Mouse (Mus musculus) neutrophil, adult 5-6 weeks (primary cell): ENCODE measurements at regions not wholly inside any gene's neighbourhood (a gene's known extent, or its start where the extent isn't known, plus 50 kb on each side); places are given as distances from the start of the nearest gene placed in this dataset.
"Not testable (repeated sequence)": the region's sequence is repeated elsewhere in the genome, so short reads cannot be mapped to it uniquely, and the experiment has no call there.

Source experiments
- ATAC-seq: fragments of 151-379, 151-347 bp; 2 replicates; pipeline ENCODE4 v1.8.0; 2017; ENCODE audit warnings: mild to moderate bottlenecking, moderate TSS enrichment; ENCODE audit not compliant: insufficient number of reproducible peaks, poor library complexity, low FRiP score, severe bottlenecking; ENCODE audit errors: extremely low read depth

- ATAC-seq: no peak
Observed at GRCm38 (mm10) chr5:148787270-148787669, 141.8 kb downstream of the Katnal1 start.

- ATAC-seq: not testable (repeated sequence)
Observed at GRCm38 (mm10) chr5:148781076-148781475, 148.0 kb downstream of the Katnal1 start.

GRCm38 (mm10) chr5:148776796-148777659 lies 152.1 kb downstream of the Katnal1 start:
- no peak for ATAC-seq

- ATAC-seq: no peak
Observed at GRCm38 (mm10) chr5:148775232-148775631, 153.9 kb downstream of the Katnal1 start.

- ATAC-seq: no peak
Observed at GRCm38 (mm10) chr5:148774446-148774845, 154.7 kb downstream of the Katnal1 start.

- 0 out of 2 replicates have a peak, but pooled peaks have one; percentile 13 for ATAC-seq
Observed at GRCm38 (mm10) chr5:148769452-148769851, 159.7 kb downstream of the Katnal1 start.

- no peak for ATAC-seq
Observed at GRCm38 (mm10) chr5:148768346-148768745, 160.8 kb downstream of the Katnal1 start.

- ATAC-seq: no peak
Observed at GRCm38 (mm10) chr5:148765993-148766392, 163.1 kb downstream of the Katnal1 start.

GRCm38 (mm10) chr5:148760108-148760507 lies 169.0 kb downstream of the Katnal1 start:
- no peak for ATAC-seq

- no peak for ATAC-seq
Observed at GRCm38 (mm10) chr5:148758786-148759185, 170.3 kb downstream of the Katnal1 start.

- no peak for ATAC-seq
Observed at GRCm38 (mm10) chr5:148757715-148758114, 171.4 kb downstream of the Katnal1 start.

- no peak for ATAC-seq
Observed at GRCm38 (mm10) chr5:148757236-148757635, 171.9 kb downstream of the Katnal1 start.

GRCm38 (mm10) chr5:148756246-148756930 lies 172.7 kb downstream of the Katnal1 start:
- no peak for ATAC-seq

GRCm38 (mm10) chr5:148755807-148756206 lies 173.3 kb downstream of the Katnal1 start:
- ATAC-seq: no peak

GRCm38 (mm10) chr5:148754896-148755295 lies 174.2 kb downstream of the Katnal1 start:
- no peak for ATAC-seq

- ATAC-seq: no peak
Observed at GRCm38 (mm10) chr5:148754363-148754762, 174.8 kb downstream of the Katnal1 start.

- ATAC-seq: no peak
Observed at GRCm38 (mm10) chr5:148753457-148753856, 175.7 kb downstream of the Katnal1 start.

GRCm38 (mm10) chr5:148751980-148752379 lies 177.1 kb downstream of the Katnal1 start:
- no peak for ATAC-seq

- ATAC-seq: no peak
Observed at GRCm38 (mm10) chr5:148750002-148750734, 179.0 kb downstream of the Katnal1 start.
